Comparison of ENCODE assay signal across 8 mouse cellular contexts in the genomic region with DNA sequence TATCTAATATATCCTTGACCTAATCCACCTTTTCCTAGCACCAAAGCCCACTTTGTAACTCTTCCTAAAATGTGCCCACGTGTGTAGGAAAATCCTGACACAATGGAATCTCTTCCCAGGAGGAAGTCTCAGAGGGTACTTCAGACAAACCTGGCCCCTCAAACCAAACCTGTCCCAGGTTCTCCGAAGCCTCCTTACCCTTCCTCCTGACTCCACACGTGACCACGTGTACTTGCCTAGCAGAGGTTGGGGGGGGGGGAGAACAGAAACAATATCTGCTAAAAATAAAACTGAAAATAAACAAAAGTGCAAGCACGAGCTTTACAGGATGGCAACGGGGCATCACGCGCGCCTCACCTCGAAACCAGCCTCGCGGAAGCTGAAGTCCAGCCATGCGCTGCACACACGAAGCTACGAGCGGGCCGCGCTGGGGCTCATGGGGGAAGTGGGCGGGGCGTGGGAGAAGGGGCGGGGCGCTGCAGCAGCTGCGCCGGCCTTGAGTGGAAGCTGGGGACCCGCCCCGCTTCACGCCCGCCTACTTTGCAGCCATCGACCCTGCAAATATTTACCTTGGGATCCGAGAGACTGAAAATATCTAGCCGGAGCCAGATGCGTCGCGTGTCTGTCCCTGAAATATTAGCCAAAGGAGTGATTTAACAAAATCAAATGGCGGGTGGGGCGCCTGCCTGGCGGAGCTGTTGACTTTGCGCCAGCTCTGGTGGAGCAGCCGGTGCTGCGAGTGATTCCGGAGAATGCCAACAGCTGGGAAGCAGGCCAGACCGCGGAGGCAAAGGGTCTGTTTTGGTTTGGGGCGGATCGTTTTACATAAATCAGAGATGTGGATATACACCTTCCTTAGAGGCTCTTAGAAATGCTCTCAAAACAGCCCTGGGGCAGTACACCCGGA. TPM values are rescaled to one million over a fixed set of nuclear protein-coding genes. Genes with fewer than 3 reads are reported as not detected.
DNase-seq lines count a peak whose midpoint lies in the region; ATAC-seq lines count a peak whose summit lies in the region.

No protein-coding gene starts in this region.

- peak overlapping the region; percentile 40 for H3K4me3 ChIP-seq in hindbrain, embryonic 11.5 days (ENCODE audit: low read depth, low read length)

- no peaks in the 10 kb centered on the region for H3K27me3 ChIP-seq in hindbrain, embryonic 11.5 days (ENCODE audit: control insufficient read depth, insufficient read depth, low read length)

- no peaks in the 10 kb centered on the region; the same call in 1 of the 2 replicates for H3K4me1 ChIP-seq in hindbrain, embryonic 11.5 days (replicated peaks; ENCODE audit: control insufficient read depth, insufficient read depth, low read length)

- peak; percentile 95 for ATAC-seq in hindbrain, embryonic 11.5 days (ENCODE audit: low FRiP score)

- no peaks in the 10 kb centered on the region for H3K36me3 ChIP-seq in hindbrain, embryonic 11.5 days (ENCODE audit: control insufficient read depth, insufficient read depth, low read length)

- peak; percentile 77 for DNase-seq in R1 (ENCODE audit: low read depth, low spot score)
- DNase-seq in cerebellum, postnatal 10 days, result peak; percentile 92
- peak; percentile 21 to 52 for DNase-seq in frontal cortex, postnatal 10 days (ENCODE audit: low spot score in 2 of 2)
- peak; percentile 88 for DNase-seq in hindbrain, embryonic 11.5 days (ENCODE audit: low spot score)
- DNase-seq in layer of hippocampus, postnatal 25 days (ENCODE audit: extremely low spot score in 1 of 2, low spot score in 1 of 2), result peak; percentile 47 to 60
- peak; percentile 69 for DNase-seq in lung, postnatal 14 days
- DNase-seq in retina, adult 2 months (ENCODE audit: low read depth, low spot score), result peak; percentile 33
- DNase-seq in thymus, postnatal 25 days, result peak; percentile 81

- H3K27ac ChIP-seq in hindbrain, embryonic 11.5 days (ENCODE audit: low read depth, low read length), result no peak overlapping the region

- 18% methylated on average over 46 of the region's 46 CpGs for WGBS in hindbrain, embryonic 11.5 days

- peak overlapping the region; percentile 61 for H3K4me2 ChIP-seq in hindbrain, embryonic 11.5 days (replicated peaks; ENCODE audit: low read depth, low read length)

- no peaks in the 10 kb centered on the region for H3K9me3 ChIP-seq in hindbrain, embryonic 11.5 days (ENCODE audit: control insufficient read depth, low read length)

- peak overlapping the region; percentile 58 for H3K9ac ChIP-seq in hindbrain, embryonic 11.5 days (ENCODE audit: low read depth, low read length)

RNA-seq across cellular contexts. Expression of a gene that starts 38.0 kb away (rescaled TPM):
- 0.07 and 0.12 TPM in 2 replicates for polyA plus RNA-seq in hindbrain, embryonic 11.5 days (2014; fragmentation: Nextera tagmentation; extraction: Ambion mirVana)
- total RNA-seq in layer of hippocampus, postnatal 25 days (2021), result not detected

Comparison
In these comparisons a context has a peak if more than half of its experiments do, and no peak if none do; other contexts are left out.
1. DNase-seq: peak in every context shown above with its lines; median percentile 92 in cerebellum, postnatal 10 days; 88 in hindbrain, embryonic 11.5 days; 81 in thymus, postnatal 25 days; 77 in R1; 69 in lung, postnatal 14 days; 54 in layer of hippocampus, postnatal 25 days; 36 in frontal cortex, postnatal 10 days; 33 in retina, adult 2 months.